Mouse (Mus musculus): Measurements from ENCODE around the gene Tmem109.

Gene Tmem109

GRCm38 (mm10) chr19:10880975-10881425 is 801 bp downstream of the Tmem109 start:
- peak; percentile 33 for DNase-seq

- DNase-seq: peak; percentile 70
Observed at GRCm38 (mm10) chr19:10880085-10880974, 1.5 kb downstream of the Tmem109 start.

- no peak for DNase-seq
Observed at GRCm38 (mm10) chr19:10878201-10878837, 3.5 kb downstream of the Tmem109 start.

GRCm38 (mm10) chr19:10871328-10871961 is 10.4 kb downstream of the Tmem109 start:
- DNase-seq: no peak

- no peak for DNase-seq
Observed at GRCm38 (mm10) chr19:10870676-10871075, 11.1 kb downstream of the Tmem109 start.

- no peak for DNase-seq
Observed at GRCm38 (mm10) chr19:10869886-10870527, 11.8 kb downstream of the Tmem109 start, which contains the start of gene Tmem132a. TSS of gene Tmem132a (minus strand) at chr19:10869940.

GRCm38 (mm10) chr19:10869241-10869885 is 12.4 kb downstream of the Tmem109 start:
- peak; percentile 60 for DNase-seq

GRCm38 (mm10) chr19:10868623-10869141 is 13.1 kb downstream of the Tmem109 start:
- DNase-seq: no peak

- DNase-seq: no peak
Observed at GRCm38 (mm10) chr19:10867946-10868622, 13.7 kb downstream of the Tmem109 start.

- no peak for DNase-seq
Observed at GRCm38 (mm10) chr19:10866351-10866750, 15.4 kb downstream of the Tmem109 start.

- no peak for DNase-seq
Observed at GRCm38 (mm10) chr19:10860072-10860497, 21.7 kb downstream of the Tmem109 start.

GRCm38 (mm10) chr19:10856520-10856919 is 25.3 kb downstream of the Tmem109 start:
- no peak for DNase-seq

- DNase-seq: no peak
Observed at GRCm38 (mm10) chr19:10855422-10855821, 26.4 kb downstream of the Tmem109 start.

GRCm38 (mm10) chr19:10847311-10848087 is 34.3 kb downstream of the Tmem109 start:
- DNase-seq: no peak

GRCm38 (mm10) chr19:10846150-10846549 is 35.7 kb downstream of the Tmem109 start:
- DNase-seq: no peak

- no peak for DNase-seq
Observed at GRCm38 (mm10) chr19:10845454-10845853, 36.3 kb downstream of the Tmem109 start.

- no peak for DNase-seq
Observed at GRCm38 (mm10) chr19:10844206-10844605, 37.6 kb downstream of the Tmem109 start.

- no peak for DNase-seq
Observed at GRCm38 (mm10) chr19:10842914-10843313, 38.9 kb downstream of the Tmem109 start.

- DNase-seq: no peak
Observed at GRCm38 (mm10) chr19:10841721-10842626, 39.8 kb downstream of the Tmem109 start.
